Mouse (Mus musculus): ENCODE data around the gene Cenpi. TPM values are rescaled to one million over a fixed set of nuclear protein-coding genes. Genes with fewer than 3 reads are reported as not detected.

Gene Cenpi
- 7.8 and 10.1 TPM in 2 replicates for polyA plus RNA-seq (2012; rRNA removed)

GRCm38 (mm10) chrX:134307534-134308274 is at the start of gene Cenpi:
Cenpi (plus strand) TSS chrX:134308084.

DNA sequence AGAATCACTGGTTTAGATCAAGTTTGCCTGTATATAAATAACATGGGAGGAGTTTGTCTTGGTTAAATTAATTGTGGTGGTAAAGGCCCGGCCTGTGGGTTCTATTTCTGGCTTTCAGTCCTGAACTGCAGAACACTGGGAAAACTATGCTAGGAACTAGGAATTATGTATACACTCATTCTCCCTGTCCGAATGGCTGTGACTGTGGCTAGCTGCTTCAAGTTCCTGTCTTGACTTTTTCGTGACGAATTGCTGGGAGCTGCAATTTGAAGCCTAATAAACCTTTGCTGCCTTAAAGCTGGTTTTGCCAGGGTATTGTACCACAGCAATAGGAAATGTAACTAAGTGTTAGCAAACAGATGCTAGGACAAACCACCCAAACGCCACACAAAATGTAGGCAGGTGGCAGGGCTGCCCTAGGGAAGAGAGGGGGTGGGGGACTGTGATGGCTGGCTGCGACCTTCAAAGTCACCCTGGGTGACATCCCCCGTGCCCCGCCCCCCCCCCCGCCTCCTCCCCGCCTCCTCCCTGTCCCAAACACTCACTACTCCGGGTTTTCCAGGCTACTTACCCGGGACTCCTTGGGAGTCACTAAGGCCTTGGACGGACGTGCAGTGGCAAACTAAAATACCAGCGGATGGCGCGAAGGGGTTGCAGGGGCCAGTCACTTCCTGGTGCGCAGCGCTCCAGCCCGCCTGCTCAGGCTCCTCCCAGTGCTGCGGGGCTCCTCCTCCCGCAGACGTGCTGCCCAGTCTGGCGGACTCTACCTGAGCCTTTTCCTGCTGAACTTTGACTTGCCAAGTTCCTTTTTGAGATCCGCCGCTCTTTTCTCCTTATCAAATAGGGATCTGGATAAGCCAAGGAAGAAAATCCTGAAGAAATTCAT is 31.4 kb upstream of the Cenpi start, which contains the start of gene Trmt2b:
TSS of gene Trmt2b (minus strand) at position 710 of the 886 bp plus-strand sequence.

DNA sequence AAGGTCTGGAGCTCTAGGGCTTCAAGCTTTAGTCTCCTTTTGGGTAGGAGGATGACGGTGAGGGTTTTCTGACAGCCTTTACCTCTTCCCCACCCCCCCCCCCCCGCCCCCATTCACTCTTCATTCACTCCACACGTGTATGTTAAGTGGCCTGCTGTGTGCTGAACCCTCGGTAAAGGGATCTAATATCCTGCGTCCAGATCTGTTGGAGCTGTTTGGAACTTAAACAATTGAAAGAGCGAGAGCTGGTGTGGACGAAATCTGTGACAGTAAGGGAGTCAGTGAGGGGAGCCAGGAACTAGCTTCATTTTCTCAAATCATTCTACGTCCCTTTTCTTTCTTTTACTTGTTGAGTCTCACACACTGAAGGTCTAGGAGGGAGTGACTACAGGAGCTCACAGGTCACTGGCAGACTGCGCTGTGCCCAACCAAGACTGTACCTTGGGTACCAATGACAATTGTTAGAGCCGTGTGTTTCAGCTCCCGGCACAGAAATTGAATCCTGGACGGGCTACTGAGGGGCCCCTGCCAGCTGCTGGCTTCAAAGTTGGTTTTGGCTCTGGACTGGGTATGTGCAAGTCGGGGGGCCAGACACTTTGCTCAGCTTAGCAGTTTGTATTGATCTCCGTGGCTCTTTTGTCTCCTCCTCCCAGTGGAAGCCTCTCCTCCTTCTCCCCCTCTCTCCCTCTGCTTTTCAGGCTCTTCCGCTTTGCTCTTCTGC is 96.1 kb downstream of the Cenpi start, which contains the start of gene Drp2:
TSS of gene Drp2 (plus strand) at position 689 of the 721 bp plus-strand sequence.

Other genes with a start within 250 kb of the Cenpi start
- 69.2 and 76.4 TPM in 2 replicates for gene Cstf2, start 248.9 kb upstream of the Cenpi start, polyA plus RNA-seq (2012; rRNA removed)
- gene Xkrx, start 146.0 kb upstream of the Cenpi start, polyA plus RNA-seq (2012; rRNA removed): 0.54 and 0.57 TPM in 2 replicates
- gene Arl13a, start 120.6 kb upstream of the Cenpi start, polyA plus RNA-seq (2012; rRNA removed): not detected in 2 replicates
- gene Nox1, start 86.1 kb upstream of the Cenpi start, polyA plus RNA-seq (2012; rRNA removed): 0.12 TPM in 1 of 2 replicates, not detected in the other
- gene Trmt2b, start 31.1 kb upstream of the Cenpi start, polyA plus RNA-seq (2012; rRNA removed): 5.9 and 6.5 TPM in 2 replicates
- 55.1 and 57.7 TPM in 2 replicates for gene Tmem35a, start 12.9 kb upstream of the Cenpi start, polyA plus RNA-seq (2012; rRNA removed)
- gene Drp2, start 96.5 kb downstream of the Cenpi start, polyA plus RNA-seq (2012; rRNA removed): 34.7 and 35.1 TPM in 2 replicates
- 0.08 TPM in 1 of 2 replicates, not detected in the other for gene Taf7l, start 168.4 kb downstream of the Cenpi start, polyA plus RNA-seq (2012; rRNA removed)
- 14.7 and 15.3 TPM in 2 replicates for gene Timm8a1, start 233.8 kb downstream of the Cenpi start, polyA plus RNA-seq (2012; rRNA removed)